Mouse (Mus musculus) 3T3-L1 (cell line): ENCODE results near the gene Wdr73.
"Not testable (repeated sequence)": the region's sequence is repeated elsewhere in the genome, so short reads cannot be mapped to it uniquely, and the experiment has no call there.

Source experiments
- DNase-seq: peaks from one replicate; pipeline ENCODE4 v3.0.0-alpha.2; 2015; ENCODE audit warnings: low read depth, low spot score

Wdr73 gene

GRCm38 (mm10) chr7:80900944-80901501 is at the start of gene Wdr73:
Wdr73 (minus strand) TSS chr7:80901269.
- peak; percentile 89 for DNase-seq

GRCm38 (mm10) chr7:80947445-80948350 is 46.6 kb upstream of the Wdr73 start, which contains the start of gene Sec11a:
Sec11a (minus strand) TSS chr7:80947780.
- peak; percentile 87 for DNase-seq

GRCm38 (mm10) chr7:80939808-80940207 is 38.7 kb upstream of the Wdr73 start:
- DNase-seq: no peak

- DNase-seq: not testable (repeated sequence)
These were observed 36.2 kb upstream of the Wdr73 start for GRCm38 (mm10) chr7:80937304-80937666.

GRCm38 (mm10) chr7:80936617-80937303 is 35.7 kb upstream of the Wdr73 start:
- not testable (repeated sequence) for DNase-seq

- no peak for DNase-seq
These were observed 34.8 kb upstream of the Wdr73 start for GRCm38 (mm10) chr7:80935834-80936233.

- no peak for DNase-seq
These were observed 31.7 kb upstream of the Wdr73 start for GRCm38 (mm10) chr7:80932777-80933176.

- DNase-seq: no peak
These were observed 30.6 kb upstream of the Wdr73 start for GRCm38 (mm10) chr7:80931618-80932207.

- no peak for DNase-seq
These were observed 22.1 kb upstream of the Wdr73 start for GRCm38 (mm10) chr7:80923165-80923564.

GRCm38 (mm10) chr7:80919647-80920008 is 18.6 kb upstream of the Wdr73 start:
- no peak for DNase-seq

- no peak for DNase-seq
These were observed 18.0 kb upstream of the Wdr73 start for GRCm38 (mm10) chr7:80918982-80919646.

GRCm38 (mm10) chr7:80917916-80918465 is 16.9 kb upstream of the Wdr73 start:
- no peak for DNase-seq

GRCm38 (mm10) chr7:80912496-80912895 is 11.4 kb upstream of the Wdr73 start:
- DNase-seq: no peak

GRCm38 (mm10) chr7:80911053-80911452 is 10.0 kb upstream of the Wdr73 start:
- no peak for DNase-seq

GRCm38 (mm10) chr7:80904921-80905515 is 3.9 kb upstream of the Wdr73 start, which contains the start of gene Nmb:
Nmb (minus strand) TSS chr7:80905076.
- no peak for DNase-seq

- DNase-seq: no peak
These were observed 2.8 kb upstream of the Wdr73 start for GRCm38 (mm10) chr7:80903625-80904422.

GRCm38 (mm10) chr7:80901541-80902274 is 639 bp upstream of the Wdr73 start:
- no peak for DNase-seq

GRCm38 (mm10) chr7:80897721-80898120 is 3.3 kb downstream of the Wdr73 start:
- DNase-seq: no peak

- DNase-seq: no peak
These were observed 3.9 kb downstream of the Wdr73 start for GRCm38 (mm10) chr7:80897134-80897533.
